Comparison of ENCODE assay signal across 8 mouse cellular contexts in genomic region chr7:16402449-16402848, GRCm38 (mm10). TPM values are rescaled to one million over a fixed set of nuclear protein-coding genes. Genes with fewer than 3 reads are reported as not detected.
DNase-seq lines count a peak whose midpoint lies in the region; ATAC-seq and TF ChIP-seq lines count a peak whose summit lies in the region.

No protein-coding gene starts in this region.

- no peaks in the 10 kb centered on the region for H3K9me3 ChIP-seq in G1E (replicated peaks)
- H3K9me3 ChIP-seq in forebrain, embryonic 14.5 days (replicated peaks; ENCODE audit: control insufficient read depth, low read length), result no peaks in the 10 kb centered on the region
- no peaks in the 10 kb centered on the region for H3K9me3 ChIP-seq in liver, embryonic 14.5 days (ENCODE audit: control insufficient read depth, low read length)

- peak overlapping the region; percentile 100 for H3K9ac ChIP-seq in forebrain, embryonic 14.5 days (ENCODE audit: low read length)
- peak overlapping the region; percentile 100 for H3K9ac ChIP-seq in liver, embryonic 14.5 days (replicated peaks)

- peak; percentile 15 for DNase-seq in kidney, adult 9 months
- no peak for DNase-seq in kidney, adult 18-20 months
- DNase-seq in G1E (ENCODE audit: low spot score), result no peak
- DNase-seq in forebrain, embryonic 14.5 days (ENCODE audit: low spot score), result peak; percentile 25
- DNase-seq in liver, embryonic 14.5 days (ENCODE audit: low read depth in 3 of 3, low spot score in 3 of 3), result no peak
- peak; percentile 38 to 42 for DNase-seq in thymus, postnatal 36 days
- DNase-seq in urinary bladder, postnatal 4 days (ENCODE audit: low spot score in 2 of 2), result no peak
- DNase-seq in urinary bladder, postnatal 14 days (ENCODE audit: low spot score), result no peak

- WGBS in forebrain, embryonic 14.5 days, result under 1% methylated on average over 9 of the region's 9 CpGs
- WGBS in liver, embryonic 14.5 days (ENCODE audit: insufficient replicate concordance), result under 1% methylated on average over 9 of the region's 9 CpGs

- no peak for ATAC-seq in G1E (ENCODE audit: extremely low read depth, insufficient number of reproducible peaks, low FRiP score, poor library complexity, severe bottlenecking)
- no peak for ATAC-seq in forebrain, embryonic 14.5 days
- no peak for ATAC-seq in liver, embryonic 14.5 days (ENCODE audit: insufficient read depth)

- no peak for TF ChIP-seq CTCF in G1E (IDR thresholded peaks at IDR 0.05; ENCODE audit: low read depth, low read length)
- TF ChIP-seq CTCF in liver, embryonic 14.5 days (IDR thresholded peaks at IDR 0.05; ENCODE audit: low read depth), result no peak

- peak overlapping the region; percentile 83 for H3K4me3 ChIP-seq in G1E (ENCODE audit: low read depth, low read length)
- H3K4me3 ChIP-seq in forebrain, embryonic 14.5 days (ENCODE audit: low read depth, low read length), result peak overlapping the region; percentile 80
- peak overlapping the region; percentile 74 to 98 for H3K4me3 ChIP-seq in liver, embryonic 14.5 days (ENCODE audit: insufficient read depth in 1 of 2, low read depth in 2 of 2, low read length in 2 of 2)

- H3K4me1 ChIP-seq in G1E (ENCODE audit: insufficient read depth, low read depth, low read length), result peaks cover 52% of the 10 kb centered on the region
- H3K4me1 ChIP-seq in forebrain, embryonic 14.5 days (ENCODE audit: control insufficient read depth, insufficient read depth, low read length), result peaks cover 19% of the 10 kb centered on the region
- H3K4me1 ChIP-seq in liver, embryonic 14.5 days (replicated peaks; ENCODE audit: control insufficient read depth in 2 of 2, insufficient read depth in 2 of 2, low read length in 1 of 2), result peaks cover 45 to 47% of the 10 kb centered on the region in 2 experiments

- H3K27ac ChIP-seq in forebrain, embryonic 14.5 days (ENCODE audit: low read depth, low read length), result peak overlapping the region; percentile 100
- peak overlapping the region; percentile 100 for H3K27ac ChIP-seq in liver, embryonic 14.5 days

- no peak for TF ChIP-seq EP300 in liver, embryonic 14.5 days (IDR thresholded peaks at IDR 0.05; ENCODE audit: low read depth)

- H3K36me3 ChIP-seq in G1E (replicated peaks), result peaks cover 40% of the 10 kb centered on the region
- H3K36me3 ChIP-seq in forebrain, embryonic 14.5 days (ENCODE audit: control insufficient read depth, insufficient read depth, low read length), result no peaks in the 10 kb centered on the region
- H3K36me3 ChIP-seq in liver, embryonic 14.5 days (replicated peaks; ENCODE audit: control insufficient read depth, insufficient read depth, low read depth), result peaks cover 10% of the 10 kb centered on the region

- H3K27me3 ChIP-seq in G1E (ENCODE audit: insufficient read depth, low read length), result no peaks in the 10 kb centered on the region
- no peaks in the 10 kb centered on the region for H3K27me3 ChIP-seq in forebrain, embryonic 14.5 days (replicated peaks; ENCODE audit: control insufficient read depth, insufficient read depth, low read length)
- no peaks in the 10 kb centered on the region for H3K27me3 ChIP-seq in liver, embryonic 14.5 days (ENCODE audit: control insufficient read depth, insufficient read depth, low read length)

- H3K4me2 ChIP-seq in forebrain, embryonic 14.5 days (ENCODE audit: low read length), result peak overlapping the region; percentile 94
- peak overlapping the region; percentile 98 for H3K4me2 ChIP-seq in liver, embryonic 14.5 days (ENCODE audit: low read depth)

RNA-seq across cellular contexts. Expression of gene Zc3h4, which starts 1.7 kb away (rescaled TPM):
- total RNA-seq in G1E (2014; fragmentation: Nextera tagmentation) (62.2 and 64.4 TPM in 2 replicates), G1E (2017) (18.6 and 23.7 TPM in 2 replicates)
- 179 and 193 TPM in 2 replicates for polyA plus RNA-seq in G1E (2012)
- 14.3 and 15.5 TPM in 2 replicates for polyA plus RNA-seq in forebrain, embryonic 14.5 days (2014; fragmentation: Nextera tagmentation; extraction: Ambion mirVana)
- 13.7 and 15.2 TPM in 2 replicates for polyA plus RNA-seq in liver, embryonic 14.5 days (2012; rRNA removed)
- polyA plus RNA-seq in liver, embryonic 14.5 days (2014; fragmentation: Nextera tagmentation; extraction: Ambion mirVana), result 6.0 TPM in 2 replicates

RNA-seq across cellular contexts. Expression of gene Sae1, which starts 14.8 kb away (rescaled TPM):
- total RNA-seq in G1E (2014; fragmentation: Nextera tagmentation) (105 TPM in 2 replicates), G1E (2017) (319 and 383 TPM in 2 replicates)
- 49.5 and 52.0 TPM in 2 replicates for polyA plus RNA-seq in G1E (2012)
- polyA plus RNA-seq in forebrain, embryonic 14.5 days (2014; fragmentation: Nextera tagmentation; extraction: Ambion mirVana), result 253 and 259 TPM in 2 replicates
- polyA plus RNA-seq in liver, embryonic 14.5 days (2012; rRNA removed), result 35.0 and 55.6 TPM in 2 replicates
- polyA plus RNA-seq in liver, embryonic 14.5 days (2014; fragmentation: Nextera tagmentation; extraction: Ambion mirVana), result 89.3 and 95.5 TPM in 2 replicates

RNA-seq across cellular contexts. Expression of gene Tmem160, which starts 50.1 kb away (rescaled TPM):
- total RNA-seq in G1E (2014; fragmentation: Nextera tagmentation) (21.6 and 22.7 TPM in 2 replicates), G1E (2017) (23.9 and 35.0 TPM in 2 replicates)
- 166 and 224 TPM in 2 replicates for polyA plus RNA-seq in G1E (2012)
- polyA plus RNA-seq in forebrain, embryonic 14.5 days (2014; fragmentation: Nextera tagmentation; extraction: Ambion mirVana), result 67.2 and 75.4 TPM in 2 replicates
- 21.5 and 23.6 TPM in 2 replicates for polyA plus RNA-seq in liver, embryonic 14.5 days (2012; rRNA removed)
- 34.5 and 36.9 TPM in 2 replicates for polyA plus RNA-seq in liver, embryonic 14.5 days (2014; fragmentation: Nextera tagmentation; extraction: Ambion mirVana)

Comparison
In these comparisons a context has a peak if more than half of its experiments do, and no peak if none do; other contexts are left out.
1. DNase-seq: peak in kidney, adult 9 months (single experiment), forebrain, embryonic 14.5 days (single experiment) and thymus, postnatal 36 days (2 of 2); none in kidney, adult 18-20 months (single experiment), G1E (single experiment), liver, embryonic 14.5 days (0 of 3), urinary bladder, postnatal 4 days (0 of 2) and urinary bladder, postnatal 14 days (single experiment).
2. RNA of gene Zc3h4, which starts 1.7 kb away (polyA plus RNA-seq): 179 to 193 TPM in G1E; 6.0 to 15.2 TPM in liver, embryonic 14.5 days and 14.3 to 15.5 TPM in forebrain, embryonic 14.5 days; every median in the first group is over 10 times any median in the second.
3. Peak in every context shown above with its lines, with median percentiles within 50 percentile points of each other: H3K4me3 ChIP-seq.